Mouse (Mus musculus) liver, embryonic 16.5 days (tissue): Measurements from ENCODE around the gene Fcho2. TPM values are rescaled to one million over a fixed set of nuclear protein-coding genes. Genes with fewer than 3 reads are reported as not detected.

Experiments
- ATAC-seq: fragments of 200-750 bp; cut with Nextera tagmentation; 2 replicates; pipeline ENCODE4 v1.8.0; 2017; ENCODE audit warnings: low read depth, mild to moderate bottlenecking, moderate number of reproducible peaks, moderate library complexity
- H3K27ac ChIP-seq: fragments of 300-500 bp; sonication (generic); 2 replicates; pipeline ENCODE4 v1.5.1; 2014; ENCODE audit warnings: mild to moderate bottlenecking, low read length
- H3K27me3 ChIP-seq: fragments of 300-500 bp; sonication (generic); 2 replicates; pipeline ENCODE4 v1.6.1; 2014; ENCODE audit warnings: low read depth, low read length, mixed read lengths; ENCODE audit not compliant: control insufficient read depth, insufficient read depth
- H3K36me3 ChIP-seq: fragments of 300-500 bp; sonication (generic); 2 replicates; pipeline ENCODE4 v1.6.1; 2014; ENCODE audit warnings: mild to moderate bottlenecking; ENCODE audit not compliant: control insufficient read depth, insufficient read depth
- H3K4me1 ChIP-seq: fragments of 300-500 bp; sonication (generic); 2 replicates; pipeline ENCODE4 v1.6.1; 2014; ENCODE audit warnings: low read depth, low read length, mixed read lengths; ENCODE audit not compliant: control insufficient read depth
- H3K4me2 ChIP-seq: fragments of 300-500 bp; sonication (generic); 2 replicates; pipeline ENCODE4 v1.6.1; 2014; ENCODE audit warnings: low read depth, low read length, mixed read lengths
- H3K4me3 ChIP-seq: fragments of 300-500 bp; sonication (generic); 2 replicates; pipeline ENCODE4 v1.5.1; 2014; ENCODE audit warnings: low read depth, mild to moderate bottlenecking, low read length
- H3K9ac ChIP-seq: fragments of 300-500 bp; sonication (generic); 2 replicates; pipeline ENCODE4 v1.6.1; 2014; ENCODE audit warnings: low read depth, low read length
- H3K9me3 ChIP-seq: fragments of 300-500 bp; sonication (generic); replicated peaks from 2 replicates; pipeline ENCODE4 v1.6.1; 2016; ENCODE audit warnings: low read length; ENCODE audit not compliant: control insufficient read depth
- WGBS: fragments of 180-500 bp; shearing (Covaris S2); extraction: QIAGEN DNeasy Blood & Tissue Kit; methylation state at CpG from one replicate; pipeline ENCODE4 v1.1.7; 2014; ENCODE audit not compliant: insufficient replicate concordance; 5-methylcytosine and 5-hydroxymethylcytosine counted together
- polyA plus RNA-seq: library from polyadenylated mRNA; unstranded; fragments of >200 nt; fragmentation: Nextera tagmentation; extraction: Ambion mirVana; gene quantifications from 2 replicates; pipeline ENCODE4 v1.2.1, GENCODE M21; 2015

The Fcho2 gene
- polyA plus RNA-seq, 1 experiment from 2014 or later: 33.8 TPM

- Histone ChIP-seq H3K4me3 (no peak overlapping the region), H3K36me3 (no peaks in the 10 kb centered on the region), H3K27me3 (peaks cover 25% of the 10 kb centered on the region), H3K27ac (no peak overlapping the region), H3K9me3 (no peaks in the 10 kb centered on the region), H3K9ac (no peak overlapping the region), H3K4me1 (no peaks in the 10 kb centered on the region), H3K4me2 (no peak overlapping the region)
- no peak for ATAC-seq
- 79% methylated on average over 3 of the region's 3 CpGs for WGBS
Measured at GRCm38 (mm10) chr13:98696716-98697115, 118.5 kb downstream of the Fcho2 start.

DNA sequence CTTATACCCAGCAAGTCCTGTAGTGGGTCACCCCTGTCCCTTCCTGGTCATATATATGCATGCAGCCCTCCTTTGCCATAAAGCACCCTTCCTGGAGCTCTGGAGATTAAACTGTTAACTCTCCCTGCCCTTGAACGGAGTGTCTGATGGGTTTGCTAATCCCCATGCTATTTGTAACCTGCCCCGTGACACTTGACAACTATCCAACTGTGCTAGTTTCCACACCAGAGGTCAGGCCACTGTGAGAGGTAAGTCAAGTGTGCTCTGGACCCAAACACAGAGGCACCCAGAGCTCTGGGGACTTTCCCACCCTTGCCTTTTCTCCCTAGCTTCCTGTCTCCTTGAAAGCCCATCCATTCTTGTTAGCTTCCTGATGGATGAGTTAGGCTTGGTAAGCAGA lies 119.7 kb downstream of the Fcho2 start:
- peak overlapping the region; percentile 41 for H3K4me2 ChIP-seq
- no peak overlapping the region for H3K4me3 ChIP-seq
- no peak overlapping the region for H3K27ac ChIP-seq
- peak; percentile 90 for ATAC-seq
- H3K9me3 ChIP-seq: no peaks in the 10 kb centered on the region
- WGBS: 60% methylated on average over 2 of the region's 2 CpGs
- H3K9ac ChIP-seq: no peak overlapping the region
- H3K4me1 ChIP-seq: no peaks in the 10 kb centered on the region
- H3K27me3 ChIP-seq: peaks cover 25% of the 10 kb centered on the region
- H3K36me3 ChIP-seq: no peaks in the 10 kb centered on the region

DNA sequence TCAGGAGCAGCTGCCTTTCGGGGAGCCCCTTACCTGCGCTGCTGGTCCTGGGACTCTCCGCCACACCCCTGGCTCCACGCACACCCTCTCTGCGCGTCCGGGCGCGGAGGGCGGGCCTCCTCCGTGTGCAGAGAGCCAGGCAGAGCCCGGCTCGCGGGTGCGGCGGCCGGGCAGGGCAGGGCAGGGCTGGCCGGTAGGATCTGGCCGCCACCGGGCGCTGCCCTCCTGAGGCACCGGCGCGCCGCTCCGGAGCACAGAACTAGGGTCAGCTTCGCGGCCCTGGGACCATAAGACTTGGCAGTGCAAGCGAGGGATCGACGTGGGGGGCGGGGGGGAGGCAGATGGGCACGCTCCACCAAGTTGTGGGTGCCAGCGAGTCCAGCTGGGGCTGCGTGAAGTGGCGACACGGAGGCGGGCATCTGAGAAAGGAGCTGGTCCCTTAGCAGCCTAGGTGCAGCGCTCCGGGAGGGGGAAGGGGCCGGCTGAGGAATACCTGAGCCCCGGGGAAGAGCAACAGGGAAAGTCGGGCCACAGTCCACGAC lies 120.4 kb downstream of the Fcho2 start, which contains the start of gene Tmem171:
TSS of gene Tmem171 (minus strand) at position 62 of the 542 bp plus-strand sequence.
- Histone ChIP-seq H3K27me3 (peaks cover 25% of the 10 kb centered on the region), H3K4me2 (peak within 1 kb of the TSS; percentile 41), H3K27ac (no peak within 1 kb of the TSS), H3K36me3 (no peaks in the 10 kb centered on the region), H3K4me3 (peak within 1 kb of the TSS; percentile 36), H3K9ac (peak within 1 kb of the TSS; percentile 21), H3K4me1 (no peaks in the 10 kb centered on the region), H3K9me3 (no peaks in the 10 kb centered on the region)
- no peak; the same call in 1 of the 2 replicates for ATAC-seq
- 7% methylated on average over 43 of the region's 44 CpGs for WGBS

DNA sequence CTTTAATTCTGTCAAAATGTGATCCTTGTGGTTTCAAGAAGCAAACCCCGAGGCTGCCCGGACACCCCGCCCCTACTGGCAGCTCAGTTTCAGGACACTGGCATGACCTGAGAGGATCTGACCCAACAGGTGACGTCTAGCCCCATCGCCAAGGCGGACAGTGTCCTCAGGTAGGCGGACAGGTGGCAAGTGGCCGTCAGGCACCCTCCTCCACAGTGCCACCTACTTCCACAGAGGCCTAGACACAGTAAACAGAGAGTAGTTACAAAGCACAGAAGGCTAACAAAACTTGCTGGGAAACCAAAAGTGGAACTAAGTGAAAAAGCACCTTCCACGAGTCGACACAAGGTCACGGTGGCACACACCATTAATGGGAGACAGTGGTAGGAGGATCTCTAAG lies 121.9 kb downstream of the Fcho2 start:
- no peaks in the 10 kb centered on the region for H3K9me3 ChIP-seq
- no peak overlapping the region for H3K9ac ChIP-seq
- H3K4me3 ChIP-seq: no peak overlapping the region
- 69% methylated on average over 11 of the region's 11 CpGs for WGBS
- H3K36me3 ChIP-seq: no peaks in the 10 kb centered on the region
- no peaks in the 10 kb centered on the region for H3K4me1 ChIP-seq
- H3K27ac ChIP-seq: no peak overlapping the region
- no peak overlapping the region for H3K4me2 ChIP-seq
- ATAC-seq: no peak
- peaks cover 25% of the 10 kb centered on the region for H3K27me3 ChIP-seq

DNA sequence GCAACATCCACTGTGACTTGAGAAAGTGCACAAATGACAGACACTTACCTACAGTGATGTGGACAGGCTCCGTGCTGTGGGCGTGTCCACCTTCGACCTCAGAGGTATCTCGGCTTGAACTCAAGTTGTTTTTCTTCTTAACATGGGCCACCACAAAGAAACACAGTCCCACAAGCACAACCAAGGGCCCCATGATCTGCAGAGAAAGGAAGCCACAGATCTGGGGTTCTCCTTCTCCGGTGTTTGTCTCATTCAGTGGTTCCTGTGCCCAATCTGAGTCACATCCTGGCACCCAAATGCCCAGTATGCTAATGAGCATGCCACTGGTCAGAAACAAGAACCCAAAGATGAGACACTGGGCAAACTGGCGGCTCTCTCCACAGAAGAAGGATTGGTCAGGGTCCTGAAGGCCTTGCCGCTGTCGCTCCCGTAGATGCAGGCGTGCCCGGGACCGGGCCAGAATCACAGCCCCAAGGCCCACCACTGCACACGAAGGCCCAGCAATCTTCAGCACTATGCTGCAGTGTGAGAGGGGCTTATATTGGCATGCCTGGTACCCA lies 123.2 kb downstream of the Fcho2 start:
- Histone ChIP-seq H3K27me3 (peaks cover 25% of the 10 kb centered on the region), H3K27ac (no peak overlapping the region), H3K4me1 (no peaks in the 10 kb centered on the region), H3K4me3 (no peak overlapping the region), H3K9ac (no peak overlapping the region), H3K4me2 (no peak overlapping the region), H3K36me3 (no peaks in the 10 kb centered on the region), H3K9me3 (no peaks in the 10 kb centered on the region)
- 72% methylated on average over 13 of the region's 13 CpGs for WGBS
- no peak for ATAC-seq

- Histone ChIP-seq H3K4me3 (no peak overlapping the region), H3K27ac (no peak overlapping the region), H3K4me1 (no peaks in the 10 kb centered on the region), H3K27me3 (peaks cover 19% of the 10 kb centered on the region), H3K4me2 (no peak overlapping the region), H3K36me3 (no peaks in the 10 kb centered on the region), H3K9ac (no peak overlapping the region), H3K9me3 (no peaks in the 10 kb centered on the region)
- no peak for ATAC-seq
- 77% methylated on average over 11 of the region's 11 CpGs for WGBS
Measured at GRCm38 (mm10) chr13:98690886-98691285, 124.4 kb downstream of the Fcho2 start.

- WGBS: 57% methylated on average over 11 of the region's 11 CpGs
- H3K27ac ChIP-seq: no peak overlapping the region
- H3K4me1 ChIP-seq: no peaks in the 10 kb centered on the region
- H3K9ac ChIP-seq: no peak overlapping the region
- H3K9me3 ChIP-seq: no peaks in the 10 kb centered on the region
- H3K4me3 ChIP-seq: no peak overlapping the region
- peaks cover 7% of the 10 kb centered on the region for H3K27me3 ChIP-seq
- no peak overlapping the region for H3K4me2 ChIP-seq
- no peaks in the 10 kb centered on the region for H3K36me3 ChIP-seq
- no peak for ATAC-seq
Measured at GRCm38 (mm10) chr13:98689605-98690290, 125.5 kb downstream of the Fcho2 start.

- no peaks in the 10 kb centered on the region for H3K36me3 ChIP-seq
- no peak overlapping the region for H3K9ac ChIP-seq
- no peaks in the 10 kb centered on the region for H3K4me1 ChIP-seq
- no peaks in the 10 kb centered on the region for H3K27me3 ChIP-seq
- ATAC-seq: no peak
- no peak overlapping the region for H3K4me3 ChIP-seq
- H3K9me3 ChIP-seq: no peaks in the 10 kb centered on the region
- H3K4me2 ChIP-seq: no peak overlapping the region
- no peak overlapping the region for H3K27ac ChIP-seq
- WGBS: 72% methylated on average over 9 of the region's 9 CpGs
Measured at GRCm38 (mm10) chr13:98687931-98688330, 127.3 kb downstream of the Fcho2 start.
